In genomic region chr11:51819964-51820363, GRCm38 (mm10) we compare ENCODE assay signal across 8 mouse cellular contexts. TPM values are rescaled to one million over a fixed set of nuclear protein-coding genes. Genes with fewer than 3 reads are reported as not detected.
DNase-seq lines count a peak whose midpoint lies in the region; ATAC-seq and TF ChIP-seq lines count a peak whose summit lies in the region.

No protein-coding gene starts in this region.

- peak; percentile 48 for DNase-seq in kidney, adult 11 months
- DNase-seq in CD8-positive naive resting alpha-beta T cell, adult 2 months (ENCODE audit: low read depth in 2 of 2, low spot score in 2 of 2), result peak; percentile 51 to 55
- peak; percentile 92 for DNase-seq in ZHBTc4 (ENCODE audit: low read depth, low spot score)
- peak; percentile 57 for DNase-seq in lung, postnatal 25 days (ENCODE audit: low spot score)
- DNase-seq in thymus, postnatal 4 days, result peak; percentile 77

- no peak overlapping the region for H3K9ac ChIP-seq in kidney, embryonic 15.5 days
- H3K9ac ChIP-seq in hindbrain, embryonic 16.5 days (ENCODE audit: low read depth, low read length), result no peak overlapping the region

- ATAC-seq in kidney, embryonic 15.5 days (replicated peaks; ENCODE audit: low FRiP score), result no peak
- ATAC-seq in hindbrain, embryonic 16.5 days, result no peak

- peaks cover 6% of the 10 kb centered on the region; the same call in 1 of the 2 replicates for H3K36me3 ChIP-seq in kidney, embryonic 15.5 days
- peaks cover 3% of the 10 kb centered on the region; the same call in 1 of the 2 replicates for H3K36me3 ChIP-seq in hindbrain, embryonic 16.5 days (ENCODE audit: control insufficient read depth, insufficient read depth, low read length)

- H3K9me3 ChIP-seq in kidney, embryonic 15.5 days (replicated peaks), result no peaks in the 10 kb centered on the region
- no peaks in the 10 kb centered on the region for H3K9me3 ChIP-seq in hindbrain, embryonic 16.5 days (ENCODE audit: control insufficient read depth, low read length)

- H3K4me1 ChIP-seq in kidney, embryonic 15.5 days, result no peaks in the 10 kb centered on the region
- H3K4me1 ChIP-seq in embryonic fibroblast, embryonic 13.5 days (ENCODE audit: control insufficient read depth, insufficient read depth, low read length), result no peaks in the 10 kb centered on the region
- peaks cover 10% of the 10 kb centered on the region for H3K4me1 ChIP-seq in hindbrain, embryonic 16.5 days (ENCODE audit: control insufficient read depth, insufficient read depth, low read depth, low read length)

- H3K4me3 ChIP-seq in kidney, embryonic 15.5 days (replicated peaks), result no peak overlapping the region
- H3K4me3 ChIP-seq in embryonic fibroblast, embryonic 13.5 days (ENCODE audit: insufficient read depth, low read length), result no peak overlapping the region
- H3K4me3 ChIP-seq in hindbrain, embryonic 16.5 days (ENCODE audit: low read length), result no peak overlapping the region

- H3K27me3 ChIP-seq in kidney, embryonic 15.5 days, result no peaks in the 10 kb centered on the region
- H3K27me3 ChIP-seq in hindbrain, embryonic 16.5 days (replicated peaks; ENCODE audit: control insufficient read depth, insufficient read depth, low read length), result no peaks in the 10 kb centered on the region

- no peak overlapping the region for H3K4me2 ChIP-seq in kidney, embryonic 15.5 days
- H3K4me2 ChIP-seq in hindbrain, embryonic 16.5 days (ENCODE audit: low read length), result no peak overlapping the region

- no peak for TF ChIP-seq POLR2A in embryonic fibroblast, embryonic 13.5 days (IDR thresholded peaks at IDR 0.05; ENCODE audit: low read depth, low read length)

- WGBS in kidney, embryonic 15.5 days, result 75% methylated on average over 3 of the region's 3 CpGs
- WGBS in hindbrain, embryonic 16.5 days, result 76% methylated on average over 3 of the region's 3 CpGs

- no peak overlapping the region for H3K27ac ChIP-seq in kidney, embryonic 15.5 days
- no peak overlapping the region for H3K27ac ChIP-seq in embryonic fibroblast, embryonic 13.5 days (ENCODE audit: insufficient read depth, low read length)
- H3K27ac ChIP-seq in hindbrain, embryonic 16.5 days (ENCODE audit: low read depth, low read length), result no peak overlapping the region

- TF ChIP-seq CTCF in embryonic fibroblast, embryonic 13.5 days (IDR thresholded peaks at IDR 0.05; ENCODE audit: borderline replicate concordance, insufficient read depth, low read length), result peak; percentile 36; the same call in 1 of the 2 replicates

RNA-seq across cellular contexts. Expression of gene Jade2, which starts 37.5 kb away (rescaled TPM):
- 0.63 and 0.81 TPM in 2 replicates for polyA plus RNA-seq in kidney, embryonic 15.5 days (2015; fragmentation: Nextera tagmentation; extraction: Ambion mirVana)
- polyA plus RNA-seq in embryonic fibroblast, embryonic 13.5 days (2011; ENCODE audit: insufficient read length, low read depth, missing spikeins), result 3.7 and 5.8 TPM in 2 replicates
- polyA plus RNA-seq in hindbrain, embryonic 16.5 days (2015; fragmentation: Nextera tagmentation; extraction: Ambion mirVana), result 1.1 TPM in 2 replicates

RNA-seq across cellular contexts. Expression of gene Sar1b, which starts 56.5 kb away (rescaled TPM):
- polyA plus RNA-seq in kidney, embryonic 15.5 days (2015; fragmentation: Nextera tagmentation; extraction: Ambion mirVana), result 111 and 114 TPM in 2 replicates
- polyA plus RNA-seq in embryonic fibroblast, embryonic 13.5 days (2011; ENCODE audit: insufficient read length, low read depth, missing spikeins), result 68.5 and 73.9 TPM in 2 replicates
- polyA plus RNA-seq in hindbrain, embryonic 16.5 days (2015; fragmentation: Nextera tagmentation; extraction: Ambion mirVana), result 207 and 222 TPM in 2 replicates

RNA-seq across cellular contexts. Expression of gene Sec24a, which starts 56.5 kb away (rescaled TPM):
- 14.3 and 15.3 TPM in 2 replicates for polyA plus RNA-seq in kidney, embryonic 15.5 days (2015; fragmentation: Nextera tagmentation; extraction: Ambion mirVana)
- 42.0 and 46.5 TPM in 2 replicates for polyA plus RNA-seq in embryonic fibroblast, embryonic 13.5 days (2011; ENCODE audit: insufficient read length, low read depth, missing spikeins)
- polyA plus RNA-seq in hindbrain, embryonic 16.5 days (2015; fragmentation: Nextera tagmentation; extraction: Ambion mirVana), result 12.0 and 15.0 TPM in 2 replicates
